Mouse (Mus musculus): ENCODE results near the gene Ly75. TPM values are rescaled to one million over a fixed set of nuclear protein-coding genes. Genes with fewer than 3 reads are reported as not detected.

Gene Ly75
- polyA plus RNA-seq, 1 experiment from 2014 or later: 3.5 TPM

DNA sequence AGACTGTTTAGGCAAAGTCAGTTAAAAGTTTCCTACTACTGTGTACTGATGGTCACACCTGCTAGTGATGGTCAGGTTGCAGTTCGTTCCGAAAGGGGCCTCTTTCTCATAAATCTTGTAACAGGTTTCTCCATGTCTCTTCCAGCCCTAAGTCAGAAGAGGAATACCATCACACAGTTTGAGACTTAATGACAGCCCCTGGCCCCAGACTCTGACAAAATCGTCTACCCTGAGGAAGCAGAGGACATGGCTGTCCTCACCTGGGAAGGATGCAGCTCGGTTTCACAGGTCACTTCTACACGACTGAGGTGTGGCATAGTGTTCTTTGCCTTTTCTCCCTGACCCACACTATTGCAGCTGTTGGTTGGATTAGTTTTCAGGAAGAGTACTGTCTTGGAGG lies 30.8 kb downstream of the Ly75 start:
- Histone ChIP-seq H3K4me1 (ENCODE audit: control insufficient read depth, insufficient read depth, low read length) (no peaks in the 10 kb centered on the region), H3K27ac (replicated peaks; ENCODE audit: low read depth, low read length) (no peak overlapping the region), H3K9me3 (replicated peaks; ENCODE audit: control insufficient read depth, low read length) (no peaks in the 10 kb centered on the region), H3K4me2 (ENCODE audit: low read depth, low read length) (no peak overlapping the region), H3K27me3 (ENCODE audit: control insufficient read depth, insufficient read depth, low read length) (no peaks in the 10 kb centered on the region), H3K4me3 (ENCODE audit: low read depth, low read length) (no peak overlapping the region), H3K9ac (replicated peaks; ENCODE audit: low read length) (no peak overlapping the region), H3K36me3 (replicated peaks; ENCODE audit: control insufficient read depth, insufficient read depth, low read depth, low read length) (no peaks in the 10 kb centered on the region)
- ATAC-seq (replicated peaks; ENCODE audit: insufficient number of reproducible peaks, low FRiP score, low TSS enrichment, low read depth) (no peak), DNase-seq (ENCODE audit: low spot score) (no peak)
- WGBS: 83% methylated on average over 5 of the region's 5 CpGs

DNA sequence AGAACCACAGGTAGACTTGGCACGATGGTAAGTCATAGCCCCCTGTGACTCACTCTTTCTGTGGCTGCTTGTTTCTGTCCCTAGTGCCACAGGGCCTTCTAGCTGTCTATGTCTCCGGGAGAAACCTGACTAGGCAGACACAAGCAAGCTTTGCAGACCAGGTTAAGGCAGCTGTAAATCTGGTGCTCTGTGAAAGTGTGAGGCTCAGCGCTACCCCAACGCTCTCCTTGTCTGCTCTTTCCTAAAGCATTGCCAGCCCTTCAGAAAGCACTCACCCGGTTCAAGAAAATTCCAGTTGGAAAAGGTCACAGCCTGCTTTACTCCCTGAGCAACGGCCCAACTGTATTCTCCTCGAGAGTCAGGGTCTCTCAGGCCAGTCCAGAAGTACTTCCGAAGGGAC lies 31.3 kb downstream of the Ly75 start:
- Histone ChIP-seq H3K27me3 (ENCODE audit: control insufficient read depth, insufficient read depth, low read length) (no peaks in the 10 kb centered on the region), H3K27ac (replicated peaks; ENCODE audit: low read depth, low read length) (no peak overlapping the region), H3K4me2 (ENCODE audit: low read depth, low read length) (no peak overlapping the region)

DNA sequence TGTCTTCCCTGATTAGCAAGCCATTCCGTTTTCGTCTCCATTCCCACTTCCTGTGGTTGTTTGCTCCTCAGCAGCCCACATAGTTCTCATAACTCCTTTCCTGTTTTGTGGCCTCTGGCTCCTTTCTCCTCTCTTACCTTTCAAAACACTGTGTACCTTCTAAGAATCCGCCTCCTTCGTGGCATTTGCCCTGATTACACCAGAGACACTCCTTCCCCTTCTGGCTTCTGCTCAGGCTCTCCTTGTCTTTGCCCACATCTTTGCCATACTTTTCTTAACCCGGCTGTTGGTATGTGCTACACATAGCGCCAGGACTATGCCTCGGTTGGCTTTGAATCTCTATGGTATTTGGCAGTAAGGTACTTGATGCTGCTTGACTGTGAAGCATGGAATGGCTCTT lies 35.2 kb downstream of the Ly75 start:
- no peak for ATAC-seq (replicated peaks; ENCODE audit: insufficient number of reproducible peaks, low FRiP score, low TSS enrichment, low read depth)
- no peak overlapping the region for H3K4me3 ChIP-seq (ENCODE audit: low read depth, low read length)
- H3K4me1 ChIP-seq (ENCODE audit: control insufficient read depth, insufficient read depth, low read length): no peaks in the 10 kb centered on the region
- H3K9ac ChIP-seq (replicated peaks; ENCODE audit: low read length): no peak overlapping the region
- no peaks in the 10 kb centered on the region for H3K36me3 ChIP-seq (replicated peaks; ENCODE audit: control insufficient read depth, insufficient read depth, low read depth, low read length)
- no peaks in the 10 kb centered on the region for H3K9me3 ChIP-seq (replicated peaks; ENCODE audit: control insufficient read depth, low read length)
- H3K27me3 ChIP-seq (ENCODE audit: control insufficient read depth, insufficient read depth, low read length): no peaks in the 10 kb centered on the region
- no peak for DNase-seq (ENCODE audit: low spot score)
- H3K4me2 ChIP-seq (ENCODE audit: low read depth, low read length): no peak overlapping the region
- H3K27ac ChIP-seq (replicated peaks; ENCODE audit: low read depth, low read length): no peak overlapping the region
- WGBS: 83% methylated on average over 7 of the region's 7 CpGs

More for the DNA sequence above, 31.3 kb downstream of the Ly75 start:
- Histone ChIP-seq H3K9me3 (replicated peaks; ENCODE audit: control insufficient read depth, low read length) (no peaks in the 10 kb centered on the region), H3K9ac (replicated peaks; ENCODE audit: low read length) (no peak overlapping the region), H3K4me3 (ENCODE audit: low read depth, low read length) (no peak overlapping the region), H3K36me3 (replicated peaks; ENCODE audit: control insufficient read depth, insufficient read depth, low read depth, low read length) (no peaks in the 10 kb centered on the region), H3K4me1 (ENCODE audit: control insufficient read depth, insufficient read depth, low read length) (no peaks in the 10 kb centered on the region)
- DNase-seq (ENCODE audit: low spot score): no peak
- WGBS: 93% methylated on average over 8 of the region's 8 CpGs
- no peak for ATAC-seq (replicated peaks; ENCODE audit: insufficient number of reproducible peaks, low FRiP score, low TSS enrichment, low read depth)

DNA sequence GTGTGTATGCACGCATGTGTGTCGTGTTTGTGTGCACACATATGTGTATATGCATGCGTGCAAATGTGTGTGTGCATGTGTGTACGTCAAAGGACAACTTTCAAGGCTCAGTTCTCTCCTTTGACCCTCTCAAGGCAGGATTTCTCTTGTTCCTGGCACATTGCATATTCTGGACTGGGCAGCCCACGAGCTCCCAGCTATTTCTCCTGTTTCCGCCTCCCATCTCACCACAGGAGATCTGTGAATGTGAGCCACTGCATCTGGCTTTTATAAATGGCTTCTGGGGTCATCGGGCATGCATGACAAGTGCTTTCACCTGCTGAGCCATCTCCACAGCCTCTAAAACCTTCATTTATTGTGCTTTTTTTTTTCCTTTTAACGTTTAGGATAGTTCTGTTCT lies 36.6 kb downstream of the Ly75 start:
- Histone ChIP-seq H3K36me3 (replicated peaks; ENCODE audit: control insufficient read depth, insufficient read depth, low read depth, low read length) (no peaks in the 10 kb centered on the region), H3K4me1 (ENCODE audit: control insufficient read depth, insufficient read depth, low read length) (no peaks in the 10 kb centered on the region), H3K4me3 (ENCODE audit: low read depth, low read length) (no peak overlapping the region), H3K9me3 (replicated peaks; ENCODE audit: control insufficient read depth, low read length) (no peaks in the 10 kb centered on the region), H3K27me3 (ENCODE audit: control insufficient read depth, insufficient read depth, low read length) (no peaks in the 10 kb centered on the region), H3K27ac (replicated peaks; ENCODE audit: low read depth, low read length) (no peak overlapping the region), H3K9ac (replicated peaks; ENCODE audit: low read length) (no peak overlapping the region), H3K4me2 (ENCODE audit: low read depth, low read length) (no peak overlapping the region)
- 69% methylated on average over 8 of the region's 8 CpGs for WGBS
- no peak for DNase-seq (ENCODE audit: low spot score)
- no peak for ATAC-seq (replicated peaks; ENCODE audit: insufficient number of reproducible peaks, low FRiP score, low TSS enrichment, low read depth)

DNA sequence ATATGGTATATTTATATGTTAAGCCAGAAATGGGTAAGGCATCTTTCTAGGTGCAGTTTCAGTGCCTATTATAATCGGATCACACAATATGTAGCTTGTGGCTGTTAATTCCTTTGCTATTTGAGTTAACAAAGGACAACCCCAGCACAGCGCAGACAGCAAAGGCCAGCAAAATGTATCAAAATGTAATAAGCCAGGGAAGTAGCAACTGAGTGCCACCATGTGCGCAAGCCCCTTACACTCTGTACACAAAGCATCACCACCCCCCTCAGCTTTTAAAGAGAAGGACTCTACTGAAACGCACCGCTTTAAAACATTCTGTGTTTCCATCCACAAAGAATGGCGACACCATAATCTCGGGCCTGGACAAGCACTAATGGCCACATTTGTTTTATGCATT lies 37.4 kb downstream of the Ly75 start:
- H3K4me2 ChIP-seq (ENCODE audit: low read depth, low read length): no peak overlapping the region
- no peak overlapping the region for H3K4me3 ChIP-seq (ENCODE audit: low read depth, low read length)
- no peaks in the 10 kb centered on the region for H3K36me3 ChIP-seq (replicated peaks; ENCODE audit: control insufficient read depth, insufficient read depth, low read depth, low read length)
- no peak overlapping the region for H3K27ac ChIP-seq (replicated peaks; ENCODE audit: low read depth, low read length)
- WGBS: 85% methylated on average over 7 of the region's 7 CpGs
- no peak overlapping the region for H3K9ac ChIP-seq (replicated peaks; ENCODE audit: low read length)
- no peaks in the 10 kb centered on the region for H3K27me3 ChIP-seq (ENCODE audit: control insufficient read depth, insufficient read depth, low read length)
- DNase-seq (ENCODE audit: low spot score) (no peak), ATAC-seq (replicated peaks; ENCODE audit: insufficient number of reproducible peaks, low FRiP score, low TSS enrichment, low read depth) (no peak)
- H3K4me1 ChIP-seq (ENCODE audit: control insufficient read depth, insufficient read depth, low read length): no peaks in the 10 kb centered on the region
- H3K9me3 ChIP-seq (replicated peaks; ENCODE audit: control insufficient read depth, low read length): no peaks in the 10 kb centered on the region

DNA sequence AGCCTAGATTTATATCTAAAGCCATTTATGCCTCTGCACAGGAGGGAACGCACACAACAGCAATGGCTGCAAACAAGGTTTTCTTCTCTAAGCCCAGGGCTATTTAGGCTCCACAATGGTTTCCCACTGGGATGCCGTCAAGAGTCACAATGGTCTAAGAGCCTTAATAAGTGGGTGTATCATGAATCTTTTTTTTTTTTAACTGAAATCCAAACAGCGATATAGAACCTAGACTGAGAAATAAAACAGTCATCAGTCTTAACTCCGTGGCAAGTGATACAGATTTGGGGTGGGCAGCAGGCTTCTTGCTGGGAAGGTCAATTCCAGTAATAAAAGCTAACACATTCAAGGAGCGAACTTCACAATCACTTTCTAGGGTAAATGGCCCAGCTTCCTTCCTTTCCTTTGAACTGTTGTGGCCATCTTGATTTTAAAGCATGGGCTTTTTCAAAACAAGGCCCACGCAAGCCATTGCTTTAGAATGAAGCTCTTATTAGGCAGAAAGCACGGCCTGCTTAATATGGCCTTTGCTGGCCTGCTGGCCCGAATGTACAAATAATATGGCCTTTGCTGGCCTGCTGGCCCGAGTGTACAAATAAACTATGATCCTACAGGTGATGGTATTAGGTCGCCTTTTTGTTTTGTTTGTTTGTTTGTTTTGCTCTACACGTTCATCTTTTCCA lies 39.4 kb downstream of the Ly75 start:
- Histone ChIP-seq H3K4me2 (ENCODE audit: low read depth, low read length) (no peak overlapping the region), H3K4me1 (ENCODE audit: control insufficient read depth, insufficient read depth, low read length) (no peaks in the 10 kb centered on the region), H3K36me3 (replicated peaks; ENCODE audit: control insufficient read depth, insufficient read depth, low read depth, low read length) (no peaks in the 10 kb centered on the region), H3K4me3 (ENCODE audit: low read depth, low read length) (no peak overlapping the region), H3K27me3 (ENCODE audit: control insufficient read depth, insufficient read depth, low read length) (no peaks in the 10 kb centered on the region), H3K9me3 (replicated peaks; ENCODE audit: control insufficient read depth, low read length) (no peaks in the 10 kb centered on the region), H3K27ac (replicated peaks; ENCODE audit: low read depth, low read length) (no peak overlapping the region), H3K9ac (replicated peaks; ENCODE audit: low read length) (no peak overlapping the region)
- DNase-seq (ENCODE audit: low spot score) (peak; percentile 11), ATAC-seq (replicated peaks; ENCODE audit: insufficient number of reproducible peaks, low FRiP score, low TSS enrichment, low read depth) (no peak)
- WGBS: 63% methylated on average over 11 of the region's 11 CpGs

DNA sequence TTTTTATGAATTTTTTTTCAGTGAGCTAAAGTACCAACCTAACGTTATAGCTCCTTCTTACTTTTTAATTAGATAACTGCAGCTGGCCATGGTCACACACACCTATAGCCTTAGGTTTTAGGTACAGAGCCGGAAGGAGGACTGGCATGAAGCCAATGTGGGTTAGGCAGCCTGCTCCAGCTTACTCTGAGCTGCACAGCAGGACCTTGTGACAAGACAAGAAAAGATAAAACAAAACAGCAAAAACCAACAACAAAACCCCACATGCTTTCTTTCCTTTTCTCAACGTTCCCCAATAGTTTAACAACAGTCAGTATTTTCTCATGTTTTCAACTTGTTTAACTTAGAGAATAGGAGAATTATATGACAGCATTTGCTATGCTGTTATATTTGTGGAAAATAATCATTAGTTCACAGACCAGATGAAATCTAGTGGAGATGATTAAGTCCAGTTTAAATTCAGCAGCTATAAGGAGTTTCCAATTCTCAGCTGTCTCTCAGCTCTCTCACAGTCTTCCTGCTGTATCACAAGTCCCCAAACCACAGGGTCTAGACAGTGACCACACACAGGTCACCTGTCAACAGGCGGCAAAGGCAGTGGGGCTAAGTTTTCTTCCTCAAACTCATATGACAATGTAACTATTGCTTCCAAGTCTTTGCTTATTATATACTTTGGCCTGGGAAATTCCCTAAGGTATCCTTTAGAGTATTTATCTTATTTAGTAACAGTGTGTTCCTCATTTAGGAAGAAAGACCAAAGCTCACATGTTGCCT lies 40.8 kb downstream of the Ly75 start:
- no peak overlapping the region for H3K4me3 ChIP-seq (ENCODE audit: low read depth, low read length)
- no peaks in the 10 kb centered on the region for H3K4me1 ChIP-seq (ENCODE audit: control insufficient read depth, insufficient read depth, low read length)
- H3K27ac ChIP-seq (replicated peaks; ENCODE audit: low read depth, low read length): no peak overlapping the region
- H3K4me2 ChIP-seq (ENCODE audit: low read depth, low read length): no peak overlapping the region
- no peaks in the 10 kb centered on the region for H3K9me3 ChIP-seq (replicated peaks; ENCODE audit: control insufficient read depth, low read length)
- no peaks in the 10 kb centered on the region for H3K27me3 ChIP-seq (ENCODE audit: control insufficient read depth, insufficient read depth, low read length)
- H3K9ac ChIP-seq (replicated peaks; ENCODE audit: low read length): no peak overlapping the region
- DNase-seq (ENCODE audit: low spot score) (no peak), ATAC-seq (replicated peaks; ENCODE audit: insufficient number of reproducible peaks, low FRiP score, low TSS enrichment, low read depth) (no peak)
- 71% methylated on average over 4 of the region's 4 CpGs for WGBS
- no peaks in the 10 kb centered on the region for H3K36me3 ChIP-seq (replicated peaks; ENCODE audit: control insufficient read depth, insufficient read depth, low read depth, low read length)

DNA sequence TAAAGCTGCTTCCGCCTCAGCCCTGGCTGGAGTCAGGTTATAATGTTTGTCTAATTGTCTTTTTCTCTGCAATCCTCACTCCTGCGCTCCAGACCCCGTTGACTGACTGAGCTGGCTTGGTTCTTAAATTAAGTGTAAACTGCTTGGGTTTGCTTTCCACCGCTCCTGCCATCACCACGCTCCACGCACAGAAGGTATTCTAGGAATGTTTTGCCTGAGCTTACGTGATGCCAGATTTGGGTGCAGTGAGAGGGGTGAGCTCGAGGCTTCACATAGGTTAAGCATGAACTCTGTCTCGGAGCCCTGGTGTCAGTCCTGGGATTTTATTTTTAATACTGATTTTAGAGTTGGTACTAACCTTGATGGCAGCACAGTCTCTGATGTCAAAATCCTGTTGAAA lies 45.2 kb downstream of the Ly75 start:
- H3K9ac ChIP-seq (replicated peaks; ENCODE audit: low read length): no peak overlapping the region
- ATAC-seq (replicated peaks; ENCODE audit: insufficient number of reproducible peaks, low FRiP score, low TSS enrichment, low read depth) (no peak), DNase-seq (ENCODE audit: low spot score) (no peak)
- 40% methylated on average over 9 of the region's 9 CpGs for WGBS
- H3K9me3 ChIP-seq (replicated peaks; ENCODE audit: control insufficient read depth, low read length): no peaks in the 10 kb centered on the region
- no peaks in the 10 kb centered on the region for H3K27me3 ChIP-seq (ENCODE audit: control insufficient read depth, insufficient read depth, low read length)
- no peaks in the 10 kb centered on the region for H3K36me3 ChIP-seq (replicated peaks; ENCODE audit: control insufficient read depth, insufficient read depth, low read depth, low read length)
- H3K4me1 ChIP-seq (ENCODE audit: control insufficient read depth, insufficient read depth, low read length): no peaks in the 10 kb centered on the region
- no peak overlapping the region for H3K27ac ChIP-seq (replicated peaks; ENCODE audit: low read depth, low read length)
- no peak overlapping the region for H3K4me2 ChIP-seq (ENCODE audit: low read depth, low read length)
- no peak overlapping the region for H3K4me3 ChIP-seq (ENCODE audit: low read depth, low read length)
